Mouse (Mus musculus): ENCODE measurements at regions not wholly inside any gene's neighbourhood (a gene's known extent, or its start where the extent isn't known, plus 50 kb on each side); places are given as distances from the start of the nearest gene placed in this dataset.

DNA sequence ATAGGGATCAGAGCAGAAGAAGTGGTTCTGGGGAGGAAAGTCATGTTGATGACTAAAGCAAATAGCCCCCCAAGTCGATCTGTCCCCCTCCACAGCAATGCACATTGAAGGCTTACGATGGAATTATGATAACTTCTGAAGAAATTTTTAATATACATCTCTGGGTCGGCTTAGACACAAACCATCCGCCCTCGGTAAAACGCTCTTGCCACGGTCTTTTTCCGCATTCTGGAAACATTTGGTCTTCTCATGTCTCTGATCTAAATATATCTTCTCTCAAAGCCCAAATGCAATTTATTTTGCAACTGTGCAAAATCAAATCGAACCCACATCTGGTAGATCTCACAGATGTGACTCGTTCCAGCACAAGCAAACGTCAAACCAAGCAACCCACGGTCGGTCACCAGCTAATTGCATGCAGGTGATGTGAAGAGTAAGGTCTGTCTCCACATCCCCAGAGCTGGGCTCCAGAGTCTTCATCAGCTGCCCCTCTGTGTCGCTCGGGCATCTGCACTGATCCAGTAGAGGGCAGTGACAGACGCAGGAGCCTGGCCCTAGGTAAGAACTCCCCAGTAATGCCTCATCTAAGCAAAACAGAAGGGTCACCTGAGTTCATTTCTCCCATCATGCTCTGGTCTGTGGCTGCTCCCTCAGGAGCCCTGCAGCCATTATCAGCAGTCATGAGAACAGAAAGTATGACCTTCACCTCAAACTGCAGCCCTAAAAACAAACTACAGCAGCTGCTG is 79.5 kb upstream of the Gm47985 start:
- TF ChIP-seq GATA1 (IDR thresholded peaks at IDR 0.05; ENCODE audit: low read length): no peak

DNA sequence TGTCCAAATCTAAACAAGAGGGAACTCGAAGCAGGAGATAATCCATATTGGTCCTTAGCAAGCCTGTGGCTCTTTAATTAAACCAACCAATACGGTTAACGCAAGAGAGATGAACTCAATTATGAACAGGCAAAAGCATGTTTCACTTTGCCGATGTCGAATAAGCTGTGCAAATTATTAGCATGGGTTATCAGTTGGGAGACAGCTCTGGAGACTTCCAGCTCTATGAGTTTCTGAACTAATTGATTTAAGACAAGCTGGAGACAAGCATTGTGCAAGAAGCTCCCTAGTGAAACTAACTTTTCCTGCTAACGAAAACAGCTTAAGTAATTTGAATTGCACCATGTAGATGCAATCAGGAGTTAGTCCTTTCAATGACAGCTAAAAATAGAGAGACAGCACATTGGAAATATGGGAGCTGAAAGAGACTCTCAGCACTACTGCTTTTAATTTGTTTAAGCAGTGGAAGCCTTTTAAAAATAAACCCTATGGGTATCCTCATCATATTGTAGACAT is 78.8 kb upstream of the Gm47985 start:
- TF ChIP-seq GATA1 (IDR thresholded peaks at IDR 0.05; ENCODE audit: low read length): no peak

DNA sequence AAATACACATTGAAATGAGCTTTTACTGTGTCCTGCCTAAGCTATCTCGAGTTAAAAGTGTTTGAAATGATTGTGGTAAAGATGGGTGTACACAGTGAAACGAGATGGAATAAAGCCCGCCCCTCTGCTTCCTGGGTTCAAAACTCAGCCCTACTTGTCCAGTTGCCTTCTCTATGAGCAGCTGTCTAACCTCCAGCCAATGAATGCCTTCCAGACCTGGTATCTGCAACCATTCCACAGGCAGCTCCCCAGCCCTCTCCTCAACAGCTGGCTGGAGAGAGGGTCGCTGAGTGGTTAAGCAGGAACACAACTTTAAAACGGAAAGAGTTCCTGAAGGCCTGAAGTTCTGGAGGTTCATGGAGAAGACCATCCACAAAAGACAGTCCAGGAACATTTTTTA is 78.0 kb upstream of the Gm47985 start:
- TF ChIP-seq GATA1 (IDR thresholded peaks at IDR 0.05; ENCODE audit: low read length): no peak

DNA sequence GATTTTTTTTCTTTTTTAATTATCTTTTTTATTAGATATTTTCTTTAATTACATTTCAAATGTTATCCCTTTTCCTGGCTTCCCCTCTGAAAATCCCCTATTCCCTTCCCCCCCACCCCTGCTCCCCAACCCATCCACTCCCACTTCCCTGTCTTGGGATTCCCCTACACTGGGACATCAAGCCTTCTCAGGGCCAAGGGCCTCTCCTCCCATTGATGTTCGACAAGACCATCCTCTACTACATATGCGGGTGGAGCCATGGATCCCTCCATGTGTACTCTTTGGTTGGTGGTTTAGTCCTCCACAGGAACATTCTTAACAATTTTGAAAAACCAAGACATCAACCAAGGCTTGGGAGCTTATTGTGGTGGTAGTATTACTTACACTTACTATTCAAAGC is 77.5 kb upstream of the Gm47985 start:
- no peak for TF ChIP-seq GATA1 (IDR thresholded peaks at IDR 0.05; ENCODE audit: low read length)

DNA sequence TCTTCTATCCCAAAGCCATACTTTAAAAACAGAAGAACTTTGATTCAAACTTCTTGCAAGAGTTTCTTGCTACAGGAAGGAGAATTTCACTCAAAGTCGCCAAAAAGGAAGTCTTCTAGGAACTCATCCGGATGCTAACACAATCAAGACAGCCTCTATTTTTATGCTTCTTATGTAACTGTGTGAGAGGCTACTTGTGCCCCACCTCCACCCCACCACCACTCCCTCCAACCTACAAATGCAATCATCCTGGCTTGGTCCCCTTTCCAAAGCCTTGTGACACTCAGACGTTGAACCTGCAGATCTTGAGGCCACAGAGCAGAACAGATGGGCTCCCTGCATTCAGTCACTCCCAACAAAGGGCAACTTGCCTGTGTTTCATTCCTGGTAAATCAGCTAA is 77.1 kb upstream of the Gm47985 start:
- TF ChIP-seq GATA1 (IDR thresholded peaks at IDR 0.05; ENCODE audit: low read length): no peak

DNA sequence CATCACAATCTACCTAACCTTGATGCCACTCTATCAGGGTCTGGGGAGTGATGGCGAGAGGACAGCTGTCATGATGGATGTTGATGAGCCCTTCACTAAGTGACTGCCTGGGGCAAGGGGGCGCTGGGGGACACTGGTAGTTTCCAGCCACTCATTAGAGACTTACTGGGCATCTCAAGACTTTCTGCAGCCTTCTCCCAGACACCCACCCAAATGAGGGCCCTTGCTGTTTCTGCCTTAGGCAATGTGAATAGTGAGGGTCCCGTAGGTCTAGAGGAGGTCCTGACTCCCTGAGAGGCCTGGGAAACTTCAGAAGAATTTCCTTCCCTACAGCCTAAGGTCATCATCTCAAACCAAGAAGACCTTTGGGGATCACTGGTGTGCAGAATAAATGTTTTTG is 74.9 kb upstream of the Gm47985 start:
- no peak for TF ChIP-seq GATA1 (IDR thresholded peaks at IDR 0.05; ENCODE audit: low read length)

DNA sequence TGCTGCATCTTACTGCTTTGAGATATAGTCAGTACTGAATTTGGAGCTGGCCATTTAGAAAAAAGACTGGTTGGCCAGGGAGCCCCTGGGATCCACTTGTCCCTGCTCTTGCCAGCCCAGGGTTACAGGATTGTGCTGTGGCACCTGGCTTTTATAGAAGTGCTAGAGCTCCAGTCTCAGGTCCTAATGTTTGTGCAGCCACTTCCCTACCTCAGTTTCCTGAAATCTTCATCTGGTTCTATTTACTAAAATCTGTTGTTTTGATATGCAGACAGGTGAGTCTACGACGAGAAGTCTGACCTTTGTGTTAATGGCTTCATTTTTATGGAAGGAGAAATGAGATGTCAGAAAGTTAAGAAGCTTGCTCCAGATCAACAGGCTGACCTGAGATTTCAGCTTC is 73.0 kb upstream of the Gm47985 start:
- TF ChIP-seq GATA1 (IDR thresholded peaks at IDR 0.05; ENCODE audit: low read length): no peak

DNA sequence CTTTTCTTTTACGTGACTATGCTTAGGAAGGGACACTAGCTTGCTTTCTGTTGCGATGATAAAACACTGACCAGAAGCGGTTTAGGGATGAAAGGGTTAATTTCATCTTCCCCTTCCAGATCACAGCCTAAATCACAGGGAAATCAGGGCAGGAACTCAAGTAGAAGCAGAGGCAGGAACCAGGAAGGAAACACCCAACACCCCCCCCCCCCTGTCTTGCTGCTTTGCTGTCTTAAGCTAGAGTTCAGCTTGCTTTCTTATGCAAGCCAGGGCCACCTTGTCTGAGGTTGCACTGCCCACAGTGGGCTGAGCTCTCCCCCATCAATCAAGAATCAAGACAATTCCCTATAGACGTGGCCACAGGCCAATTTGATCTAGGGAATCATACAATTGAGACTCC is 71.9 kb upstream of the Gm47985 start:
- TF ChIP-seq GATA1 (IDR thresholded peaks at IDR 0.05; ENCODE audit: low read length): no peak

DNA sequence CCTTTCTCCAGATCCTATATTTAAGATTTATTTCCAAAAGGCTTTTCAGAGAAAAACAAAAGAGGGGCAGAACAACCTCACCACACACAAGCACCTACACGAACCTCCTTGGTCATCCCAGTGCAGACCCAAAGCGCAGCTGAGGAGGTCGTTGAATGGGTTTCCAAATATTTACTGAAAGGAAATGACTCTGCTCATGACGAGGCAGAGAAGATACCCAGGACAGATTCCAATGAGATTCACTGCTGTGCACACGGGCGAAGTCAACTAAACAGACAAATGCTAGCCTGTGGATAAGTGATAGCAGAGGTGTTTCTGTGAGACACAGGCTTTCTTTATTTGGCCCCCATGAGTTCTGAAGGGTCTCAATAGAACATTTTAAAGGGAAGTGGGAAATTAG is 70.7 kb upstream of the Gm47985 start:
- TF ChIP-seq GATA1 (IDR thresholded peaks at IDR 0.05; ENCODE audit: low read length): no peak

DNA sequence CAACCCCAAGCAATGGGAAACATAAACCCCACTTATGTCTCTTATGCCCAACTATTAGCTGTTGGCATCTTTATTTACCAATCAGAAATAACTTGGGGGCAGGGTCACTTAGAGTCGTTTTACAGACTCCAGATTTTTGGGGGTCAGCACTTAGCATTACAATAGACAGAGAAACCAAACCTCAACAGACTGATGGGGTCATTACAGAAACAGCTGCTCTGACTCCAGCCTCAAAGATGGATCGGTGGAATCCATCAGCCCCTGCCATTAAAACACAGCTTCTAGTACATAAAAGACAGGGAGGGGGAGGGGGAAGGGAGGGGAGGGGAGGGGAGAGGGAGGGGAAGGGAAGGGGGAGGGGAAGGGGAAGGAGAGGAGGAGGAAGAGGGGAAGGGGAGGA is 69.9 kb upstream of the Gm47985 start:
- no peak for TF ChIP-seq GATA1 (IDR thresholded peaks at IDR 0.05; ENCODE audit: low read length)

DNA sequence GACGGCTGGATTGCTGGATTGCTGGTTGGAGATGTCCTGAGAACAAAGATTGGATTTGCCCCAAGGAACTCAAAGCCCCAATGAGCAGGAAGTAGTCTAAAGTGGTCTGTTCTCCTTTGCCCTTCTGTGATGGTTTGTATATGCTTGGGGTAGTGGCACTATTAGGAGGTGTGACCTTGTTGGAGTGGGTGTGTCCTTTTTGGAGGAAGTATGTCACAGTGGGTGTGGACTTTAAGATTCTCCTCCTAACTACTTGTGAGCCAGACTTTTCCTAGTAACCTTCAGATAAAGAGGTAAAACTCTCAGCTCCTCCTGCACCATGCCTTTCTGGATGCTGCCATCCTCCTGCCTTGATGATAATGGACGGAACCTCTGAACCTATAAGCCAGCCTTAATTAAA is 69.1 kb upstream of the Gm47985 start:
- TF ChIP-seq GATA1 (IDR thresholded peaks at IDR 0.05; ENCODE audit: low read length): no peak

DNA sequence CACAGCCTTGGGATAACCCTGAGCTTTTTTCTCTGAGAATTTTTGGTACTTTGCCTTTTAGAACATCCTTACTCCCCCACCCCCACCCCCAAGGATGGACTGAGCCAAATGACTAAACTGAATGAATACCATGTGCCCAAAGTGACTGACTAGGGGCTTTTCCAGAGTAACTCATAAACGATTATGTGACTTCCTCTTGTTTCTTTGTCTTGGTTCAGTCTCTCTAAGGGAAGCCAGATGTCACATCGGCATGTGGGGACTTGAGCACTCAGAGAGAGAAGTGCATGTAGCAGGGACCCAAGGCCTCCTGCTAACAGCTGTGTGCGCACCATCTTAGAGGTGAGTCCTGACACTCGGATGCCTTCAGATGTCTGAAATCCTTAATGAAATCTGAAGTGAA is 63.8 kb upstream of the Gm47985 start:
- TF ChIP-seq GATA1 (IDR thresholded peaks at IDR 0.05; ENCODE audit: low read length): no peak

DNA sequence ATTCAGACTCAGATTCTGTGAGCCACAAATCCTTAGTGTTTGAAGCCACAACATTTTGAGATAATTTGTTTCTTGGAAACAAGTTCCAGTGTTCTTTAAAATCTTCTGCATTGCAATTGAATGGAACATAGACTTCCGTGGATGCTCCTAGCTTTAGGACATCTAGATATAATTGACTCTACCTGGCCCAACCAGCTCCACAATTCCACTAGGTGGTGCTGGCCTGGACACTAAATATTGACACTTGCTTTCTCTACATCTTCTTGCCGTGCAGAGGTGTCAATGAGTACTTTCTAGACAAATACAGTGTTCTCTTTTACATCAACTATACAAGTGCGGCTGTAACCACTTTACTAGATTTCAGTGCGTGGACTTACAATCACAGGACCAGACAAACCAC is 63.4 kb upstream of the Gm47985 start:
- no peak for TF ChIP-seq GATA1 (IDR thresholded peaks at IDR 0.05; ENCODE audit: low read length)

DNA sequence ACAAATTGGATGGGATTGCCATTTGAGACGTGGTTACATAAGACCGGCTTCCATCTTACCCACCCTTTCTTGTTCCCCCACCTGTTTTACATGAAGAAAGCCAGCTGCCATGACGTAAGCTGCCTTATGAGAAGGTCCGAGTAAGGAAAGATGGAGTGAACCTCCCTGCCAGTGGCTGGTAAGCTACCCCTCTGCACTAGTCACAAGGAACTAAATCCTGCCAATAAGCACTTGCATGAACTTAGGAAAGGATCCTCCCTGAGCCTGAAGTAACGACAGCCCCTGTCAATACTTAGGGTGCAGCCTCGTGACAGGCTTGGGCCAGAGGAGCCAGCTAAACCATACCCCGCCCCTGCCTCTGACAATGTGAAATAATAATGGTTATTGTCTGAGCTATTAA is 62.8 kb upstream of the Gm47985 start:
- no peak for TF ChIP-seq GATA1 (IDR thresholded peaks at IDR 0.05; ENCODE audit: low read length)

DNA sequence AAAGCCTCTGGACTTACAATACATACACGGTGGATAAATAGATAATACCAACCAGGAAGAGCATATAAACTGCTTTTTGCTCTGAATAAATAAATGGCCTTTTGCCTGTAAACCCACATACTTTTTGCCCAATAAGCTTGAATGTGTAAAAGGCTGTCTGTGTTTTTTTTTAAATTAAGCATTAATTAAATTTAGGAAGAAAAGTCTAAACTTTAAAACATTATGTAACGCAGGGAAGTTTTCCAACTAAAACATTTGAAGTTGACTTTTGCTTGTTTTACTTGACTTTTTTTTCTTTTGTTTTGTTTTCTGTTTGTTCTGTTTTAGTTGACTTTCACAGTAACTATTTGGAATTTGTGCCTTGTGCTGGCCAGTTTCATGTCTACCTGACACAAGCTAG is 60.7 kb upstream of the Gm47985 start:
- no peak for TF ChIP-seq GATA1 (IDR thresholded peaks at IDR 0.05; ENCODE audit: low read length)

DNA sequence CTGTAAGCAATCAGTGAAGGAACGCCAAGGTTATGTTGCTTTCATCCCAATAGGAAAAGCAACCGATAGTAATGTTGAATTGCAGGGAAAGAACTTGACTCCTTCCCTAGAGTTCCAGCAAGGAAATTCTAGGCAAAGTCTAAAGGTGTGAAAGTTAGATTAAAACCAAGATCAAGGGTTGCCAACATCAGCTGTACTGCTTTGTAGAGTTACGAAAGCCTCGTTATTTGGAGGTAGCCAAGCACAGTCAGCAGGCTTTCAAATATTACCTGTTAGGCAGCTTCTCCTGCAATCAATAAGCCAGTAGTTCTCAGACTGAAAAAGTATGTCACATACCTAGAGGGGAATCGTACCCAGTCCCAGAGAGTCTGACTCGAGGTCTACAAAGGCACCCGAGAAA is 58.4 kb upstream of the Gm47985 start:
- no peak for TF ChIP-seq GATA1 (IDR thresholded peaks at IDR 0.05; ENCODE audit: low read length)

DNA sequence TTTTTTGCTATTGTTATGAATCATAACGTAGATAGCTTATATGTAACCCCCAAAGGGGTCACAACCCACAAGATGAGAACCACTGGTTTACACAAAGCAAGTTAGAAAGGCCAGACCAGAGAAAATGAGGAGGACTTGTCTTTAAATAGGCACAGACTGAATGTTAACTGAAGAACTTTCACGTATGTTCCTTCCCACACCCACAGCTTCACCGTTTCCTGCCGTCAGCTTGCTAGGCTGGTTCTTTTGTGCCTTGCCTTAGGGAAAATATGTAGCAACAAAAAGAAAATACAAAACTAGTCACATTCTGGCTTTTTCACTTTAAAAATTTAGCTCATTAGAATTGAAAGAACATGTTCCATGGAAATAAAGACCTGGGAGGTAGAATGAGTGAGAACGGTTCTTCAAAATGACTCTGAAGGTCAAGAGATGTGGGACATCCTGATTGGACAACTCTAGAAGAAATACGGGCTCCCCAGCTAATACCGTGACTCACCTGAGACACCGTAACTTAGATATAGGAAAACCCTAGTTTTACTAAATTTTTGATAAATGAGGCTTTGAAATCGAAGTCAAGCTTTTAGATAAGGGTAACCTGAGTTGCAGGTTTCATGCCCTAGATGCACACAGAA is 57.2 kb upstream of the Gm47985 start:
- TF ChIP-seq GATA1 (IDR thresholded peaks at IDR 0.05; ENCODE audit: low read length): no peak
